Mouse (Mus musculus): ENCODE data around the gene Capn12.

DNA sequence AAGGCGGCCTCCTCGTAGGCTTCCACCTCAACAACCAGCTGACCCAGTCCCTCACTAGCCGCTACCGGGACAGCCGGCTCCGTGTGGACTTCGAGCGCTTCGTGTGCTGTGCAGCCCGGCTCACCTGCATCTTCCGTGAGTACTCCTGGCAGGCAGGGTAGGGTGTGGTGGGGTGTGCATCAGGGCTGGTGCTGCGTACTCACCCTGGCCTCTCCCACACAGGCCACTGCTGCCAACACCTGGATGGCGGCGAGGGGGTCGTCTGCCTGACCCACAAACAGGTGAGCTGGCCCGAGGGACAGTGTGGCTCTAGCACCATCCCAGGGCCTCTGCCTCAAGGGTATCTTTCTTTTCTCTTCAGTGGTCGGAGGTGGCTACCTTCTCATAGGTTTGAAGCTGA, 11.4 kb downstream of the Capn12 start:
- no peak for TF ChIP-seq CTCF (conservative IDR thresholded peaks at IDR 0.05; ENCODE audit: insufficient read depth, insufficient read length, low read depth, low read length)
- no peak for TF ChIP-seq POLR2A (IDR thresholded peaks at IDR 0.05; ENCODE audit: low read depth, low read length)
